Mouse (Mus musculus): ENCODE results near the gene Angpt4.

The Angpt4 gene

DNA sequence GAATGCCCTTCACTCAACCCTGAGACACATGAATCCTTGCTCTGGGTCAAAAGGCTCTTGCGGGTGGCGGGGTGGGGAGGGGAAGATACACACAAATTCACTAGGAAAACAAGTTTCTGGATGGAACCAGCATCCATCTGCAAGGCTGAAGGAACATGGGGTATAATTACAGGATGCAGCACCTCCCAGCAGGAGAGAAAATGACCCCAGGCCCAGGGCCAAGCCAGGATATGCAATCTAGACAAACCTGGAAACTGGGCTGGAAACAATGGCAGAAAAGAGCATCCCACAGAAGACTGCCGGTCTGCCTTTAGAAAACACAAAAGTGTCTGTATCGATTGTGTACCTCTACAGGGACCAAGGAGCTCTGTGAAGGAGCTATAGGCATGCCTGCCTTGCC, 7.1 kb upstream of the Angpt4 start:
- no peak for TF ChIP-seq GATA4 (IDR thresholded peaks at IDR 0.05; ENCODE audit: insufficient replicate concordance, low read length)

DNA sequence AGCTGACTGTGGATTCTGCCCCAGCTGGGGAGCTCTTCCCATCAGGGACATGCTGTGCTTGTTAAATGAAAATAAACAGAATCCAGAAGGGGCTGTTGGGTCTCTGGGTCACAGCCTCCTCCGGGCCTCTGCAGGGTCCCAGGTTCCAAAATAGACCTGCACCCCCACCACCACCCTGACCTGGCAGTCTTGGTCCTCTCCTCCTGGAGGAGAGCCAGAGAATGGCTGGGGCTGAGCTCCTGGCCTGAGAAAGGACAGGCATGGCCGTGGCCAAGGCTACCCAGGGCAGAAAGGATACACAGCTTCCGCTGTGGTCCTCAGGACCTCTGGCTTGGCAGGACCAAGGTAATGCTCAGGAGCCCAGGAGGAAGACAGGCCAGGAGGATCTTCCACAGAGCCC, 6.4 kb upstream of the Angpt4 start:
- no peak for TF ChIP-seq GATA4 (IDR thresholded peaks at IDR 0.05; ENCODE audit: insufficient replicate concordance, low read length)

DNA sequence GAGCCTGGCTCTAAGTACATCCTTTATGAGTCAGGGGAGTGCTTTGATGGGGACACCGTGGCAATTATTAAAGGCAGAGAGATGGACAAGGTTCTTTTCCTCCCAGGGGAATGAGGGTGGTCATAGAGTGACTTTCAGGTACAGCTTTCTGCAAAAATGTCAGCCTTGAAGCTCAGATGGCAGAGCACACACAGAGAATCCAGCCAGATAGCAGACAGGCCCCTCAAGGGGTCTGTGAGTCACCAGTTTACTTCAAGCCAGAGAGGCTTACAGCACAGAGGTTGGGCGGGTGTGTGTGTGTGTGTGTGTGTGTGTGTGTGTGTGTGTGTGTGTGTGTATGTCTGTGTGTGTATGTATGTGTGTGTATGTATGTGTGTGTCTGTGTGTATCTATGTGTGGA, 4.0 kb upstream of the Angpt4 start:
- TF ChIP-seq GATA4 (IDR thresholded peaks at IDR 0.05; ENCODE audit: insufficient replicate concordance, low read length) = no peak

DNA sequence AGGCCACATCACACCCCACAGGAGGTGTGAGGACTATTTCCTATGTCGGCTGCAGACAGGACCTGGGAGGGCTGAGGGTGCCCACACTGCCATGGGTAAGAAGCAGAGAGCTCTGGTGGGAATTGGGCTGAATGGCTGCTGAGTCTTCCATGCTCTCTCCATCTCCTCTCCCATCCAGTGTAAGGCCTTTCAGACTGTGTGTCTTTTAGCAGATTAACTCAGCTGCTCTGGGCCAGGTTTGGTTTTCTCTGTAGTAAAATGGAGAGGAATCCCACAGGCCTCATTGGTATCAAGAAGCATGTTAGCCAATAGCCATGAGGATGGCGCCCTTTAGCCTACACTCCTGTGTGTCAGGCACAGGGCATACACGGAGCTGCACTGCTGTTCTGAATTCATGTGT, 1.6 kb upstream of the Angpt4 start:
- no peak for TF ChIP-seq GATA4 (IDR thresholded peaks at IDR 0.05; ENCODE audit: insufficient replicate concordance, low read length)

DNA sequence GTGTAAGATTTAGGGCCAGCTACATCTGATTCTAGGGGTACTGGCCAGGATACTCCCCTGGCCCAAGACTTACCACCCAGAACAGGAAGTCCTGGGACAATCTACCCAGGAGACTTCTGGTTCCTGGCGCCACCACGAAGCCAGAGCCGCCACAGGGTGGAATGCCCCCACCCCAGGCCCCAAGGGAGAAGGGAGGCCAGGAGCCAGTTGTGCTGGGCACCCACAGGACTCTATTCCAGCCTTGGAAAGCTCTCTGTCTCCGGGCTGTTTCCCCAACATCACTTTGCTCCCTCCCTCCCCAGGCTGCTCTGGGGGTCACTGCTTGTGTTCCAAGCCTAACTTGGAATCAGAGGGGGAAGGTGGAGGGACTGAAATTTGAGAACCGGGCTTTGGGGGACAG, 512 bp upstream of the Angpt4 start:
- no peak for TF ChIP-seq GATA4 (IDR thresholded peaks at IDR 0.05; ENCODE audit: insufficient replicate concordance, low read length)

DNA sequence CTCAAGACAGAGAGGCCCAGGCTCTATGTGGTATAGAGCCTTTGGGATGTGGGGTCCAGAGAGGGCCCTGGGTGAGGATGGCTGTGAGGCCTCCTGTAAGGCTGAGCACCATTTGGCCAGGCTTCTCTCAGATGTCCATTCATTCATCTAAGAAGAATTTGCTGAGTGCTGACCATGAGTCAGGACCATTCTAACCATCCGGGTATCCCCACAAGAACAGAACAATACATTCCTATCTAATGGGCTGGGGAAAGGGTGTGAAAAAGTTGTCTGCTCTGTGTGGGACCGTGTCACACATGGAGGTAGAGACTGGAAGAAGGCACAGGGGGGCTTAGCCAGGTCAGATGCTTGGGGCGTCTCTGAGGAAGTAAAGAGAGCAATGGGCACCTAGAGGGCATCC, 741 bp downstream of the Angpt4 start:
- TF ChIP-seq GATA4 (IDR thresholded peaks at IDR 0.05; ENCODE audit: insufficient replicate concordance, low read length) = no peak

DNA sequence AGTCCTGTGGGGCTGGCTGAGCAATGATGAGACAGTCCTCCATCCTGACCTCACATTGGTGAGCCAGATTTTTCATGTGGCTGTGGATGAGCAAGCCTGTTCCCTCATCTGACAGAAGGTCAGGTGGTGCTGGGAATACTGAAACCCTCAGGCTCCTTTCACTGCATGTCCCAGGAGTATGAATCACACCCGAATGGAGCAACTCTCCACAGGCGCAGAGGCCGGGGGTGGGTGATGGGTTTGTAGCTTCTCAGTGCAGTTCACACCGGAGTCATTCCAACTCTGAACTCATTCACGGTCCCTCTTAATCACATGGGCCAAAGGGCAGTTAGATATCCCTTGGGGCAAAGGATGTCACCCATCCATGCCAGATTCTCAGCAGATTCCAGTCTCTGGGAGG, 3.1 kb downstream of the Angpt4 start:
- TF ChIP-seq GATA4 (IDR thresholded peaks at IDR 0.05; ENCODE audit: insufficient replicate concordance, low read length) = no peak

DNA sequence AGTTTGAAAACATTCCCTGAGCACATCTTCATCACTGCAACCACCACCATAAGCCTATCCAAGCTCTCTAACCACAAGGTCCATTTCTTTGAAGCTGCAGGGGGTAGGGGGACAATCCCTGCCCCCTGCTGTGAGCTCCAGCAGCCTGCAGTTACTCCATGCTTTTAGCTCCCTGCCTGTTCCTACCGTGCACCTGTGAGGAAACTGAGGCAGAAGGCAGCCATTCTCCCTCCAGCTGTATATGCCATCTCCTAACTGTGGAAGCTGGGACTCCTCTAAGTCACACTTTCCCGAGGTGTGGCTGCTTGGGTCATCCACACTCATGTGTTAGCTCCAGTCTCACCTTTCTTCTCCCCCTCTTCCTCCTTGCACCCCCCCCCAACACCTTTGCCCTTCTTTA, 4.1 kb downstream of the Angpt4 start:
- no peak for TF ChIP-seq GATA4 (IDR thresholded peaks at IDR 0.05; ENCODE audit: insufficient replicate concordance, low read length)

DNA sequence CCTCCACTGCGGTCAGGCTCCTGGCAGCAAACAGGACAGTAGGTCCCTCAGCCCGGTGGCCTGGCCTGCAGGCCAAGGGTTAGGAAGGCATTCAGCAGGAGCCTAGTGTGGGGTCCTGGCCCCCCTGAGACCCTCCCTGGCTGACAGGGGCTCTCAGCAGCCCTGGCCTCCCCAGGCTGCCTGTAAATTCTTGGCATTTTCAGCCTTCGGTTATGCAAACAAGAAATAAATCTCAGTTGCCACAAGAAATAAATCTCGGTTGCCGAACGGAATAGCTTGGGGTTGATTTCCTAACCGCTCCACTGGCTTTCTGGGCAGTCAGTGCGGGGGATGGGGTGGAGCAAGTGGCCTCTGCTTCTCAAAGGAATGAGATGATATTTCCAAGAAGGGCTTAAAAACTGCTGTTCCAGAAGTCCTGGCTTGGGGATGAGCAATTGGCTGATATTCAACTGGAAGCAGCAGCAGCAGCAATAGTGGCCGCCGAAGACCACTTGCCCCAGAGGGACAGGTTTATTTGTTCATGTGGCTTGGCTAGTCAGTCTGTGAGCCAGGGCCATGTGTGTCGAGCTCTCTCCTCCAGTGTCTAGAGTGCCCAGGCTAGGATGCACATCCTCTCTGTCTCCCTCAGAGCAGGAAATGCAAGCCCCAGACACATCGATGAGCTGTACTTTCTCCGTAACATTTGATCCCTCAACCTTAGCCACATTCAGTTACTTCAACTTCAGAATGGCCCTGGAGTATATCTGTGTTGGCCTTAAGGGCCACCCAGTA, 5.2 kb downstream of the Angpt4 start:
- TF ChIP-seq GATA4 (IDR thresholded peaks at IDR 0.05; ENCODE audit: insufficient replicate concordance, low read length) = no peak

DNA sequence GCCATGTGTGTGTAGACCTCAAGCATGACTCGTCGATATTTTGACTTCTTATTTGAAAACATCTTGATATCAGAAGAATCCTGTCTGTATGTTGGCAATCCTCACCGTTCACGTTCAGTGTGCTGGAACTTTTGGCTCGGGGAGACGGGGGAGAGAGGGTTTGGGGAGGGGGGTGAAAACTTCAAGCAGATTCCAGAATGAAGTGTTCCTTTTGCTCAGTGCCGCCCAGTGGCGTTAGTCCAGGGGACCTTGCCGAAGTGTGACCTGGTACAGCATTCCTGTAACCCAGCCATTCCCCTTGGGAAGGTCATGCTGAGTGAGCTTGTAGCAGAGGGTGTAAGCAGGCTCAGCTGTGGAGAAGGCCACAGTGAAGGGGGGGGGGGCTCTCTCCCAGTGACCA, 8.1 kb downstream of the Angpt4 start:
- no peak for TF ChIP-seq GATA4 (IDR thresholded peaks at IDR 0.05; ENCODE audit: insufficient replicate concordance, low read length)

DNA sequence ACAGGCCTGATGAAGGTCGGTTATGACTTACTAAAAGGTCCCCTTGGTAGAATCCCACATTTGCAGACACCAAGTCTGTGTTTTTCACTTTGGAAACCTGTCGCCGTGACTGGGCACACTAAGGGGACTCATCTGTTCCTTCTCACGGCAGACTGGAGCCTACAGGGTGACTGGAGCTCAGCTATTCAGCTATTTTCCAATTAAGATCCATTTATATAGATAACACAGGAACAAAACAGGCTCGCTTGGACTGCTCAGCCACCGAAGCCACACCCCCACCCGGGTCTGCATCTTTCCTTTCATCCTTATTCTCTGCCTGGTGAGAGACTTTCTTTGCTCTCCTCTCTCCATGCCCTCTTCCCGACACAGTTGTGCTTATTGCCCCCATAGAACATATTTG, 10.1 kb downstream of the Angpt4 start:
- no peak for TF ChIP-seq GATA4 (IDR thresholded peaks at IDR 0.05; ENCODE audit: insufficient replicate concordance, low read length)

DNA sequence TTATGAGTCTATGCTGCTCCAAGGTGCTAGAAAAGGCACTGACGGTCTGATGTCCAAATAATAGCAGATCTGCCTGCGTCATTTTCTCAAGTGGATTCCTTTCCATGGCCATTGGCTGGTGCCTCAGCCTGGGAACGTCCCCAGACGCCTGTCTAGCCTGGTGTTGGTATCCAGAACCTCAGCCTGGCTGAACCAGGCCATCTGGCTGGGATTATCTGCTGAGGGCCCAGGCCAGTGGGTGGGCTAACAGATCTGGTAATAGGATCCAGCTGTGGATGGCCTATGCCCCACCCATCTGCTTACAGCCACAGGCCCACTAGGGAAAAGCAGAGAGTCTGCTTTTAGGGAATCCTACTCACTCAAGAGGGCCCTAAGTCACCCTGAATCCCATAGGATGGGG, 10.6 kb downstream of the Angpt4 start:
- TF ChIP-seq GATA4 (IDR thresholded peaks at IDR 0.05; ENCODE audit: insufficient replicate concordance, low read length) = no peak

DNA sequence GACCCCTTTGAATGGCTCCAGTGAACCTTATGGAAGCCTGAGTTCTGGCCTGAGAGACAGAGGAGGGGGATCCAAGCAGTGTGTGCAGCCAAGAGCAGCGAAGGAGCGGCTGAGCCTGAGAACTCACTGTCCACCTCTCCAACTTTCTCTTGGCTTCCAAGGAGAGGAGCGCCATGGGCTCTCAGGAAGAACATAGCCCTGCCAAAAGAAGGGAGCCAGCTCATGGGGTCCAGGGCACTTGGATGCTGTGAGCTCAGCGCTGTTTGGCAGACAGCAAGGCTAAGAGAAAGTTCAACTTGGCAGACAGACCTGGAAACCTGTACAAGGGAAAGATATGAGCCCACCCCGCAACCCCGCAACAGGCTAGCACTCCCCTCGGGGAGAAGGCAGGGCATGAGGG, 13.3 kb downstream of the Angpt4 start:
- no peak for TF ChIP-seq GATA4 (IDR thresholded peaks at IDR 0.05; ENCODE audit: insufficient replicate concordance, low read length)

DNA sequence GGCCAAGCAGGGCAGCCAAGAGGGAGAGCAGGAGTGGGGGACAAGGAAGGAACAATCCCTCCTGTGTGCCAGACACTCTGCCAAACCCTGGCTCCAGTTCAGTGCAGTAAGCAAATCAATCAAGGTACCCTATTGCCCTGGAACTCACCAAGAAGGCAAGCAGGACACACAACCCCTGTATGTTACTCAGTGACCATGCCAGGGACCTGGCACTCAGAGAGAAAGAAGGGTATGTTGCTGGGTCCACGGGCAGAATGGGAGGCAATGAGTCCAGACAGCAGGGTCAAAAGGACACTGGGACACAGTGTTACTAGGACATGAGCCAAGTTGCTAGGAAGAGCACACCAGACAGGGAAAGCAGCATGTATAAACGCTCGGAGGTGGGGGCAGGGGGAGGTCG, 14.7 kb downstream of the Angpt4 start:
- no peak for TF ChIP-seq GATA4 (IDR thresholded peaks at IDR 0.05; ENCODE audit: insufficient replicate concordance, low read length)

DNA sequence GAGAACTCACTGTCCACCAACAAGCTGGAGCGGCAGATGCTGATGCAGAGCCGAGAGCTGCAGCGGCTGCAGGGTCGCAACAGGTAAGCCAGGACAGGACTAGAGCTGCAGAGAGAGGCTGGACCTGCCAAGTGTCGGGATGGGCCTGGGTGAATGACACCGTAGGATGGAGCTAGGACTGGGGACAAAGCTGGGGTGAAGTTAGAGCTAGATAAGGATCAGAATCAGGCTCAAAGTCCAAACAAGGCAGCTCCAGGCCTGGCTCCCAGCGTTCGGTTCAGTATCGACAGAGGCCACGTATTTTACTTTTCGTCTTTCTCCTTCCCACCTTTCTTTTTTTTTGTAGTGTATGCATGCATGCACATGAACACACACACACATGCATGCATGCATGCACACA, 16.1 kb downstream of the Angpt4 start:
- TF ChIP-seq GATA4 (IDR thresholded peaks at IDR 0.05; ENCODE audit: insufficient replicate concordance, low read length) = peak; percentile 100

DNA sequence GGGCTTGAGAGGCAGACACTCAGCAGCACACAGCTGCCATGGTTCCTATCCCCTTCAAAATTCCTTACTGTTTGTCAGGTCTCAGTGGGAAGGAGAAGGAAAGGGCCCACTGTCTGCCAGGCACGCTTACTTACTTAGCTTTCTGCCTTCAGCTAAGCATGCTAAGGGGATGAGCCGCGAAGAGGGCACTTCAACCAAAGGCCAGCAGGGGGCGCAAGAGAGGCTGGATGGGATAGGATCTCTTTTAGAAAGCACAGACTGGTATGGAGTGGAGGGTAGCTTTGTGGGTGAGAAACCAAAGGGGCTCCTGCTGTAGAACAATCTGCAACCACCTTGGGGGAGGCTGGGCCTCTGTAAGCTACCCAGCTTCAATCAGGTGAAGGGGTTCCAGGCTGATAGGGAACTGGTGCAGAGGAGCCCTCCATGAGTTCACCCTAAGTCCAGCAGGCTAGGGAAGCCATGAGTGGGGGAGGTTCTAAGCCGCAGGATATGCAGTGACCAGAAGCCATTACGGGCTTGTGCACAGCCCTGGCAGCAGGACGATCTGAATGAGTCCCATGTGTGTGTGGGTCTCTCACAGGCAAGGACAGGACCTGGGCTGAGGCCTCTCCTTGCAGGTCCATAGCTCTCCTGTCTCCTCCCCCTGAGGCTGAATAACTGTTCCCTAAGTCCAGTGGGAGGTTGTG, 19.5 kb downstream of the Angpt4 start:
- TF ChIP-seq GATA4 (IDR thresholded peaks at IDR 0.05; ENCODE audit: insufficient replicate concordance, low read length) = no peak

DNA sequence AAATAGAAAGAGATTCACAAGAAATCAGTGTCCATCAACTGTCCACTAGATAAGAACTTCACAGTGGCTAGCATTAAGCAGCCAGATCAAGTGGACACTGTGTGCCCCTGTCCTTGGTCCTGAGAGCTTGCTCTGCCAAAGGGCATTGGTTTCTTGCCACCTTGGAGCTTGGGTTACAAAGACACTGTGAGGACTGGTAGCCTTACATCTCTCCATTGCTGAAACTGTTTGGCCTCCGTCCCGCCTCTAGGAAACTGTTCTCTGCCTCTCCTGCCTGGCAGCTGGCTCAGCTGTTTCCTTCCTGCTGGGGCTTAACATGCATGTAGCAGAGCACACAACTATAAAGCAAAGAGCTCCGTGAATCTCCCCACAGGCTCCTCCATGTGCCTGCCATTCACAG, 26.9 kb downstream of the Angpt4 start:
- no peak for TF ChIP-seq GATA4 (IDR thresholded peaks at IDR 0.05; ENCODE audit: insufficient replicate concordance, low read length)

All from liver, adult (tissue).